ENCODE assay signal across 17 mouse cellular contexts in the genomic region with DNA sequence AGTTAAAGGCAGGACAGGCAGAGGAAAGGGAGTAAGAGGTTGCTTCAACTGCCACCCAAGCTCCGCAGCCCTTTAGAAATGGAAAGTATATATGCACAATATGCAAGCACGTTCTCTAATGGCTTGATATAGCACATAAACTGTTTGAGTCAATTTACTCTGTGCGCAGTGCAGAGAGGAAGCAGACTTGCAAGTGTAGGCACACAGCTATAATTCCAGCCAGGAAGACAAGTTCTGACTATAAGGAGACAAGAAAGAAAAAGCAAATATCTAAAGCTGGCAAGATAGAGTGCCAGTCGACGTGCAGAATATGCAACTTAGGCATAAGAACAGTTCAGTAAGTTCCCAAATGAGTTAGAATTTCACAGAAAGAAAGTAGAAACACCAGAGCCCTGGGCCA.
"Had no signal": no experiment of that assay in that cellular context is flagged by ENCODE, and none has a peak within 500 bp of the region (broad histone marks: within the 10 kb centered on the region; RNA-seq: fewer than 3 reads in every experiment).

No protein-coding gene starts in this region.

- H3K4me2 ChIP-seq: lung, embryonic 14.5 days; midbrain, embryonic 12.5 days; neural tube, embryonic 13.5 days; neural tube, embryonic 15.5 days had no signal

- H3K4me1 ChIP-seq: midbrain, embryonic 12.5 days; neural tube, embryonic 13.5 days; neural tube, embryonic 15.5 days had no signal

- H3K9ac ChIP-seq: lung, embryonic 14.5 days; midbrain, embryonic 12.5 days; neural tube, embryonic 13.5 days; neural tube, embryonic 15.5 days had no signal

- DNase-seq: lung, adult 18-20 months; lung, embryonic 14.5 days; lung, postnatal 10 days; lung, postnatal 4 days; midbrain, embryonic 14.5 days; right cerebral cortex, adult 18-20 months; right cerebral cortex, postnatal 25 days; right cerebral cortex, postnatal 4 days; spleen, adult 18-20 months; thymus, adult 18-20 months; thymus, postnatal 14 days; thymus, postnatal 36 days had no signal

- H3K9me3 ChIP-seq: midbrain, embryonic 10.5 days; midbrain, embryonic 12.5 days; neural tube, embryonic 13.5 days; neural tube, embryonic 15.5 days had no signal

- H3K27me3 ChIP-seq: midbrain, embryonic 12.5 days; neural tube, embryonic 13.5 days; neural tube, embryonic 15.5 days had no signal

- H3K36me3 ChIP-seq: midbrain, embryonic 10.5 days; midbrain, embryonic 12.5 days; neural tube, embryonic 13.5 days; neural tube, embryonic 15.5 days had no signal

- H3K4me3 ChIP-seq: midbrain, embryonic 10.5 days; midbrain, embryonic 12.5 days; myocyte; neural tube, embryonic 13.5 days; neural tube, embryonic 15.5 days had no signal

- H3K27ac ChIP-seq: midbrain, embryonic 10.5 days; midbrain, embryonic 12.5 days; neural tube, embryonic 15.5 days had no signal
